Mouse (Mus musculus) cerebral cortex, adult 2 months (tissue): ENCODE measurements around the gene Gm14435.

Experiments used
- WGBS: fragments of 180-500 bp; shearing (Covaris S2); methylation state at CpG from one replicate; pipeline ENCODE4 v1.1.7; 2018; 5-methylcytosine and 5-hydroxymethylcytosine counted together

Gm14435 gene

GRCm38 (mm10) chr2:176423294-176423693, at the start of gene Gm14435:
Gene Gm14435 (plus strand): TSS chr2:176423594.
- no CpG with 5 or more reads among the region's 6 CpGs for WGBS
